Mouse (Mus musculus): ENCODE results near the gene Suv39h2. TPM values are rescaled to one million over a fixed set of nuclear protein-coding genes. Genes with fewer than 3 reads are reported as not detected.

Suv39h2 gene
- polyA plus RNA-seq, 1 experiment = 8.2 TPM

DNA sequence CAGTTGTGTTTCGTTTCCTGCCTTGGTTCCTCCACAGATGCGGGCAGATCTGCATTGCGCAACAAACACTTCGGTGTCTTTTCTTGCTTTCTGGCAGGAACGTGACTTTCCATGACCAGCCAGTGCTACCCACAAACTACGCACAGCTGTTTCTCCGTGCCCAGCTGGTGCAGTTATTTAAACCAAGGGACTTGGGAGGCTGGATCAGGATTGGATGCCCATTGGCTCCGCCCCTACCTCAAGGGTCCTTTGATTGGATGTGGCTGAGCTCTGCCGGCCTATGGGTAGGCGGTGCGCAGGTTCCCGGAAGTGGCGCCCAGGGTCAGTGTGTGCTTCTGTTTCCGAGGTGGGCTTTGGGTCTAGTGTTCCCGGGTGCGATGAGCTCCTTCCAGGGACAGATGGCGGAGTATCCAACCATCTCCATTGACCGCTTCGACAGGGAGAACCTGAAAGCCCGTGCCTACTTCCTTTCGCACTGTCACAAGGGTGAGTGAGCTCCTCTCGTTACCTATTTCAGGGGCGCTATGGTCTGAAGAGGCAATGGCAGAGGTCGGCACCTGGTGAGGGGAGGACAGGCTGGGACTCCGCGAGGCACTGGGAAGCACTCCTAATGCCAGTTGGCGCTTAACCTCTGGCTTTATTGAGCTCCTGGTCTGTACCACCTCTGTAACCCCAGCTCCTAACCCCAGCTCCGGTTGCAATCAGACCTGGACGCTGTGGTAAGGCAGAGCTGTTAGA lies 50.8 kb downstream of the Suv39h2 start, which contains the start of gene Dclre1c:
Gene Dclre1c (plus strand): TSS at position 291 of the 738 bp plus-strand sequence.
- Histone ChIP-seq H3K27me3 (ENCODE audit: control insufficient read depth, insufficient read depth, low read length) (no peaks in the 10 kb centered on the region), H3K4me3 (ENCODE audit: control insufficient read depth, low read depth, low read length) (peak within 1 kb of the TSS; percentile 98), H3K36me3 (ENCODE audit: control insufficient read depth, insufficient read depth, low read length) (no peaks in the 10 kb centered on the region), H3K4me1 (ENCODE audit: control insufficient read depth, insufficient read depth, low read length) (peaks cover 5% of the 10 kb centered on the region), H3K27ac (ENCODE audit: control insufficient read depth, insufficient read depth, low read depth, low read length) (peak within 1 kb of the TSS; percentile 77)
- TF ChIP-seq POLR2A (IDR thresholded peaks at IDR 0.05; ENCODE audit: control insufficient read depth, low read depth, low read length) = peak; percentile 64
- TF ChIP-seq CTCF (IDR thresholded peaks at IDR 0.05; ENCODE audit: control insufficient read depth, insufficient read depth, insufficient replicate concordance, low read depth, low read length) = no peak

DNA sequence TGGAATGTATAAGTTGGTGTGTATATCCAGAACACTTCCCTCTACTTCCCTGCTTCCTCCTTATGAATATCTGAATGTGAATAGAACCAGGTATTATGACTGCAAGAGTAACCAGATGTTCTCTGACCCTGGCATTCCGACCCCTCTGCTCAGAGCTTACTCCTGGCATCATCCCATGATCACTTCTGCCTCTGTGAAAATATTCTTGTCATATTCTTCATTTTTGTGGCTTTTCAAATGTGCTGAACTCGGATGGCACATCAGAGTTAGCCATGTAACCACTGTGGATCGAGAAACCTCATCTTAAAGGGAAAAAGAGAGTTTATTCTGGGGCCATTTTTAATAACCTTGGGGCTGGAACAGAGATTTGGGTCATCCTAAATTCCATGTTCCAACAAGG lies 52.3 kb downstream of the Suv39h2 start, which contains the start of gene Meig1:
Gene Meig1 (minus strand): TSS at position 101 of the 400 bp plus-strand sequence.
- peaks cover 5% of the 10 kb centered on the region for H3K4me1 ChIP-seq (ENCODE audit: control insufficient read depth, insufficient read depth, low read length)
- TF ChIP-seq CTCF (IDR thresholded peaks at IDR 0.05; ENCODE audit: control insufficient read depth, insufficient read depth, insufficient replicate concordance, low read depth, low read length) (no peak), POLR2A (IDR thresholded peaks at IDR 0.05; ENCODE audit: control insufficient read depth, low read depth, low read length) (no peak)
- H3K27ac ChIP-seq (ENCODE audit: control insufficient read depth, insufficient read depth, low read depth, low read length) = peak within 1 kb of the TSS; percentile 52
- H3K36me3 ChIP-seq (ENCODE audit: control insufficient read depth, insufficient read depth, low read length) = 0 out of 2 replicates have a peak, but pooled peaks cover 4% of the 10 kb centered on the region
- H3K4me3 ChIP-seq (ENCODE audit: control insufficient read depth, low read depth, low read length) = peak within 1 kb of the TSS; percentile 54; the same call in 1 of the 2 replicates
- no peaks in the 10 kb centered on the region for H3K27me3 ChIP-seq (ENCODE audit: control insufficient read depth, insufficient read depth, low read length)

DNA sequence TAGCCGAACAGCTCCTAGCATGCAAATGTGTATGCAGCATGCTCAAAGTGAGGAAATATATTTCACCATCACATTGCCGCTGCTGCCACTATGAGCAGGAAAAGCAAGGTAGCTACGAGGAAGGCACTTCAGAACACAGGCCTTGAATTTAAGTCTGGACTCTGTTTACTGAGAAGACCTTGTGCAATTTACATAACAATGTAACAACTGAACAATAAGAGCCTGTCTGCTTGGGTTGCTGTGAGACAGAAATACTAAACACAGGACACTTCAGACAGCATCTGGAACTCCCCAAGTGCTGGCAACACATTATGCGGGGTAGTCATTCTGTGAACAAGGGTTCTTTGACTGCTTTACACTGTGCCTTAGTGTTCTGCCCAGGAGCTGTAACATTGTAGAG lies 54.7 kb downstream of the Suv39h2 start:
- Histone ChIP-seq H3K4me3 (ENCODE audit: control insufficient read depth, low read depth, low read length) (peak overlapping the region; percentile 63; the same call in 1 of the 2 replicates), H3K4me1 (ENCODE audit: control insufficient read depth, insufficient read depth, low read length) (peaks cover 5% of the 10 kb centered on the region), H3K36me3 (ENCODE audit: control insufficient read depth, insufficient read depth, low read length) (0 out of 2 replicates have a peak, but pooled peaks cover 4% of the 10 kb centered on the region), H3K27me3 (ENCODE audit: control insufficient read depth, insufficient read depth, low read length) (no peaks in the 10 kb centered on the region), H3K27ac (ENCODE audit: control insufficient read depth, insufficient read depth, low read depth, low read length) (0 out of 2 replicates have a peak overlapping the region, but pooled peaks have one; percentile 27)
- no peak for TF ChIP-seq POLR2A (IDR thresholded peaks at IDR 0.05; ENCODE audit: control insufficient read depth, low read depth, low read length)
- TF ChIP-seq CTCF (IDR thresholded peaks at IDR 0.05; ENCODE audit: control insufficient read depth, insufficient read depth, insufficient replicate concordance, low read depth, low read length) = no peak

DNA sequence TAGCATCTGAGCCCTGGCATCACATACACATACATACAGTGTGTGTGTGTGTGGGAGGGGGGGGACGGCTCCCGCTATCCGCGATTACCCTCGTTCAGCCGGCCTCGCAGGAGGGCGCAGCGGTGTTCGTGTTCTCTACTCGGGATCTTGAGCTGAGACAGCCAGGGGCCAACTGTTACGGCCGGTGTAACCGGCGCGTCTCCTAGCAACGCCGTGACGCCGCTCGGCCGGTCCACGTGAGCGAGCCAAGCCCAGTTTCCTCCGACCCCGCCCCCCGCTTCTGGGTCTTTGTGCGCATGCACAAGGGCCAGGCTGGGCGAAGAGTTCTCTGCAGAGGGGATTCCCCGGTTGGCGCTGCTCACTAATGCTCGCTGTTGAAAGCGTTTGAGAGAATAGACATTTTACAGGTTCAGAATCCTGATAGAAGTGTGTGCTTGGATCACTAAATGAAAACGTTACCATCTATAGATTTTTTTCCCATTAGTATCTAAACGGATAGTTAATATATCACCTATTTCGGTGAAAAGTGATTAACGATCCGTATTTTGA lies 55.9 kb downstream of the Suv39h2 start:
- peak overlapping the region; percentile 96 for H3K4me3 ChIP-seq (ENCODE audit: control insufficient read depth, low read depth, low read length)
- H3K27me3 ChIP-seq (ENCODE audit: control insufficient read depth, insufficient read depth, low read length) = no peaks in the 10 kb centered on the region
- H3K27ac ChIP-seq (ENCODE audit: control insufficient read depth, insufficient read depth, low read depth, low read length) = peak overlapping the region; percentile 100
- H3K4me1 ChIP-seq (ENCODE audit: control insufficient read depth, insufficient read depth, low read length) = peaks cover 5% of the 10 kb centered on the region
- TF ChIP-seq CTCF (IDR thresholded peaks at IDR 0.05; ENCODE audit: control insufficient read depth, insufficient read depth, insufficient replicate concordance, low read depth, low read length) (no peak), POLR2A (IDR thresholded peaks at IDR 0.05; ENCODE audit: control insufficient read depth, low read depth, low read length) (peak; percentile 99)
- H3K36me3 ChIP-seq (ENCODE audit: control insufficient read depth, insufficient read depth, low read length) = peaks cover 4% of the 10 kb centered on the region; the same call in 1 of the 2 replicates

DNA sequence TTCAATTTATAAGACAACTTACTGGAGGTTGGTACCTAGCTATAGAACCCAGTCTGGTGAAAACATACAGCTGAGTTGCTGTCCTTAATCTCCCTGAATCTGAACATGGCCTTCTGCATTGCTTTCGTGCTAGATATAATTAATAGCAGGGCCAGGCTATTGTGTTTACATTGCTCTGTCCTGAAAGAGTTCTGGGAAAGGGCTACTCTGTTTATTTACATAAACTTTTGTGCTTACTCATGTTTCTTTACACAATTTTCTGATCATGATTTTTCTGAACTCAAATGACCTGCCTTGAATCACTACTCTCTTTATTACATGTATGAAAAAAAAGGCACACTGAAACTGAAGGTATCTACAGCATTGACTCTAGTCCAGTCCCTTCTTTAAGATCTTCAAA lies 59.2 kb downstream of the Suv39h2 start:
- Histone ChIP-seq H3K4me1 (ENCODE audit: control insufficient read depth, insufficient read depth, low read length) (peaks cover under 1% of the 10 kb centered on the region; the same call in 1 of the 2 replicates), H3K4me3 (ENCODE audit: control insufficient read depth, low read depth, low read length) (peak overlapping the region; percentile 76; the same call in 1 of the 2 replicates), H3K36me3 (ENCODE audit: control insufficient read depth, insufficient read depth, low read length) (peaks cover 4% of the 10 kb centered on the region; the same call in 1 of the 2 replicates), H3K27ac (ENCODE audit: control insufficient read depth, insufficient read depth, low read depth, low read length) (no peak overlapping the region), H3K27me3 (ENCODE audit: control insufficient read depth, insufficient read depth, low read length) (no peaks in the 10 kb centered on the region)
- TF ChIP-seq CTCF (IDR thresholded peaks at IDR 0.05; ENCODE audit: control insufficient read depth, insufficient read depth, insufficient replicate concordance, low read depth, low read length) (no peak), POLR2A (IDR thresholded peaks at IDR 0.05; ENCODE audit: control insufficient read depth, low read depth, low read length) (no peak)

DNA sequence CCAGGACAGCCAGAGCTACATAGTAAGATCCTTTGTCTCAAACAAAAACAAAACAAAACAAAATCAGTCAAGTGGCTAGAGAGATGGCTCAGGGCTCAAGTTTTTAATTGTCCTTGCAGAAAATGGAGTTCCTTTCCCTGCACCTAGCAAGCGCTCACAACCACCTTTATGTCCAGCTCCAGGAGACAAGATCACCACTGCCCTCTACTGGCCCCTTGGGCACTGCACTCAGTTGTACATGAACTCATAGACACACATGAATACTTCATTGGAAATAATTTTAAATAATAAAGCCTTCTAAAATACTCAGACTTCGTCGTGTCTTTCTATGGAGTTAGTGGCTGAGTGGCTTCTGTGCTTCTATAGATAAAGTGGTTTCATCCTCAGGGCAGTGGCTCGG lies 60.6 kb downstream of the Suv39h2 start:
- no peaks in the 10 kb centered on the region for H3K27me3 ChIP-seq (ENCODE audit: control insufficient read depth, insufficient read depth, low read length)
- peaks cover 4% of the 10 kb centered on the region; the same call in 1 of the 2 replicates for H3K36me3 ChIP-seq (ENCODE audit: control insufficient read depth, insufficient read depth, low read length)
- no peak for TF ChIP-seq POLR2A (IDR thresholded peaks at IDR 0.05; ENCODE audit: control insufficient read depth, low read depth, low read length)
- TF ChIP-seq CTCF (IDR thresholded peaks at IDR 0.05; ENCODE audit: control insufficient read depth, insufficient read depth, insufficient replicate concordance, low read depth, low read length) = peak; percentile 54; the same call in 1 of the 2 replicates

DNA sequence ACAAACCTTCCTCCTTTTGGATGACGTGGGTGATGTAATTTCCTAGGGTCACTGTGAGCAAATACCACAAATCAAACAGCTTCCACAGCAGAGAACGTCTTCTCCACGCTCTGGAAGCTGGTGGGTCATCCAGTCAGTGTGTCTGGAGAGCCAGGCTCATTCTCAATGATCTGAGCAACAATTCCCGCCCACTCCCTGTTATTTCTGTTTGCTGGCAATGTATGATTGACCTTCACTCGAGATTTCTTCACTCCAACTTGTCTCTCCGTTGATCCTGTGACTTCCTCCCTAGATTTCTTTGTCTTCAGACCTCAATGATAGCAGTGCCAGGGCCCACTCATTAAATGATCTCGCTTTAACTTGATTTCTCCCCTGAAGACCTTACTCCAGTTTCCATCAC lies 67.1 kb downstream of the Suv39h2 start:
- Histone ChIP-seq H3K4me3 (ENCODE audit: control insufficient read depth, low read depth, low read length) (no peak overlapping the region), H3K4me1 (ENCODE audit: control insufficient read depth, insufficient read depth, low read length) (no peaks in the 10 kb centered on the region), H3K27ac (ENCODE audit: control insufficient read depth, insufficient read depth, low read depth, low read length) (no peak overlapping the region), H3K27me3 (ENCODE audit: control insufficient read depth, insufficient read depth, low read length) (no peaks in the 10 kb centered on the region), H3K36me3 (ENCODE audit: control insufficient read depth, insufficient read depth, low read length) (no peaks in the 10 kb centered on the region)
- no peak for TF ChIP-seq CTCF (IDR thresholded peaks at IDR 0.05; ENCODE audit: control insufficient read depth, insufficient read depth, insufficient replicate concordance, low read depth, low read length)
- TF ChIP-seq POLR2A (IDR thresholded peaks at IDR 0.05; ENCODE audit: control insufficient read depth, low read depth, low read length) = no peak

More for the DNA sequence above, 60.6 kb downstream of the Suv39h2 start:
- H3K27ac ChIP-seq (ENCODE audit: control insufficient read depth, insufficient read depth, low read depth, low read length) = no peak overlapping the region
- no peak overlapping the region for H3K4me3 ChIP-seq (ENCODE audit: control insufficient read depth, low read depth, low read length)
- H3K4me1 ChIP-seq (ENCODE audit: control insufficient read depth, insufficient read depth, low read length) = no peaks in the 10 kb centered on the region
